Mouse (Mus musculus) retina, embryonic 14.5 days (tissue): ENCODE data around the gene Morc4.

Experiments used
- DNase-seq: peaks from one replicate; pipeline ENCODE4 v3.0.0-alpha.2; 2015; ENCODE audit warnings: low spot score

The Morc4 gene

DNA sequence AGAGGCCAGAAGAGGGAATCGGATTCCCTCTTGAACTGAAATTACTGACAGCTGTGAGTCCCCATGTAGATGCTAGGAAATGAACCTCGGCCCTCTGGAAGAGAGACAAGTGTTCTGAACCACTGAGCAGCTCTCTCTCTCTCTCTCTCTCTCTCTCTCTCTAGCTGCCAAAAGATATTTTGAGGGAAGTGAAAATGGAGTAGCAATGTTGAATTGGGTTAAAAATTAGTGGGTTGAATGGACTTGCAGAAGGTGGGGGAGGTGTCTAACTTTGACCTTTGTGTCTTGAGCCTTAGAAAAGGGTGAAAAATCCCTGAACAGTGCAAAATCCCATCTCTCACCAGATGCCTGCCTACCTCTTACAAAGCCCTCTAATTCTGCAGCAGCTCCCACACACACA lies 64.1 kb downstream of the Morc4 start:
- DNase-seq = no peak

DNA sequence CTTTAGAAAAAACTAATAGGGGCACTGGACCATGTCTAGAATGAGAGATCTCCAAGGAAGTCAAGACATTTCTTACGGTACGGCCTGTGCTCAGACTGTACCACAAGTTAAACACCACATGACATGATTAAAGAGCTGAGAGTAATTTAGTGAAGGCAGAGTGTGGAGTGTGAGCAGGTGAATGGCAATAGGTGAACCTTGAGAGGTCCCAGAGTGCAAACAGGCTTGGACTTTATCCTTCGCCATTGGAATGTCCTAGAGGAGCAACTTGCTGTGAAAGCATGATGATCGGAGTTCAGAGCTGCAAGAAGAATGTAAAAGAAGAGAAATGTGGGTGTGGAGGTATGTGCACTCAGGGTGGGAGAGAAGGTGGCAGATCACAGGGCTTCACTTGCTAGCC lies 65.6 kb downstream of the Morc4 start:
- no peak for DNase-seq

DNA sequence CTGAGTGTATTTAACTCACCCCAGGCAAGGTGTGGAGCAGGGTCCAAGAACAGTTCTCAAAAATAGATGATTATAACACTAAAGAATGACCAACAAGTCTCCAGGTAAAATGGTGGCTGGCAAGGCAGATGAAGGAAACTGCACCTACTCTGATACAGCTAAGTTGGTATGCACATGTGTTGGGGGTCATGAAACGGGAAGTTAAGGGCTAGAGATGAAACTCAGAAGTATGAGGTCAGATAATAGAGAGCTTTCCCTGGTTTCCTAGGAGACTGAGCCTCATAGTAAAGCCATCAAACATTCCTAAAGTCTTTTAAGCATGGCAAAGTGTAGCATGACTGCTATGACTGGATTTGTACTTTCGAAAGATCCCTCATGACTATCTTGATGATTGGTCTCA lies 68.4 kb downstream of the Morc4 start:
- DNase-seq = no peak

DNA sequence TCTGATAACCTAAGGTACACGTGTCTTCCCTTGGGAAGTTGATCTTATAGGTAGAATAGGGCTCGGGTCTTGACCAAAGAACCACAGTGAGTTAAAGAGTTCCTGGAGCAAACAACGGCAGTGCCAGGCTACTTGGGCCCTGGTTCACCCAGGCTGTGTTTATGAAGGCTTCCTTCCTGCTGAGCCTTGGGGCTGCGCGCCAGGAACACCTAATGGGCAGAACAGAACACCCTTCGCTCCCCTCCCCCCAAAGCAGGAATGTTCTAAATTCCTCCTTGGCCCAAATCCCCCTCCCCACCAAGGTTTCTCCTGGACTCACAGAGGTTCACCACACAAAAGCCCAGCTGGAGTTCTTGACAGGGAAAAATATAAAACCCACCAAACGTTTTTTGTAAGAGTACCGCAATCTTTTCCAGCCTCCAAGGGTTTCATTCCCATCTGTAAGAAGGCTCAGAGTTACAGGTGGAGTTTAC lies 71.0 kb downstream of the Morc4 start, which contains the start of gene Cldn2:
Cldn2 (plus strand) TSS at position 423 of the 473 bp plus-strand sequence.
- DNase-seq = no peak

DNA sequence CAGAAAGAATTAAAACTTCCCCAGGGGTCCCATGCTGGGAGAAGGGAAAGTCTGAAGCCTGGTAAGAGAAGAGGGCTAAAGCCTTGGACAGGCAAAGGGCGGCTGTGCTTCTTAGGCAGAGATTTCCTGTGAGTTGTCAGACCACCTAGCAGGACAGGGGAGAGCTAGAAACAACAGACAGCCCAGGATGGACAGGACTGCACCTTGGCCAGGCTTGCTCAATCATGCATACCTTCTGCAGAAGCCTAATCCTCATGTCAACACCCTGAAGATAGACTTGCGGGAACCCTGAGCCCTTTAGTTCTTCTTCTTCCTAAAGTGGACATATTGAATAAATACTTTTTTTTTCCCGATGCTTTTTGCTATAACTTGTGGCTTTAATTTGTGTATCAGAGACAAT lies 71.5 kb downstream of the Morc4 start:
- DNase-seq = no peak

DNA sequence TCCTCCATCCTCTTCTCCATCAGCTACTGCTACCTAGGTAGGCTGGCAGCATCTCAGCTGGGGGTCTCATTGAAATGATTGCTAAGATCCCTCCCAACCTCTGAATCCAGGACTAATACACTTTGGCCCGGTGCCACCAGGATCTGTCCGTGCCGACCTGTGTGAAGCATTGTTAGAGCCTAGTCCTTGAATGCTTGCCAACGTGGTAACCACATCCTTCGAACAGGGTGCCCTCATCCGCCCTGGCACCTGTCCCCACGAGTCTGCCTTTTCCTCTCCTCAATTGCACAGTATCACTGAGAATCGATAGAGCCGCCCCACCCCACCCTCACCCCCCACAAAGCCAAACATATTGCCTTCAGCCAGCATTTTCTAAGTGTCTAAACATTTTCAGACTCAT lies 73.6 kb downstream of the Morc4 start:
- DNase-seq = no peak

DNA sequence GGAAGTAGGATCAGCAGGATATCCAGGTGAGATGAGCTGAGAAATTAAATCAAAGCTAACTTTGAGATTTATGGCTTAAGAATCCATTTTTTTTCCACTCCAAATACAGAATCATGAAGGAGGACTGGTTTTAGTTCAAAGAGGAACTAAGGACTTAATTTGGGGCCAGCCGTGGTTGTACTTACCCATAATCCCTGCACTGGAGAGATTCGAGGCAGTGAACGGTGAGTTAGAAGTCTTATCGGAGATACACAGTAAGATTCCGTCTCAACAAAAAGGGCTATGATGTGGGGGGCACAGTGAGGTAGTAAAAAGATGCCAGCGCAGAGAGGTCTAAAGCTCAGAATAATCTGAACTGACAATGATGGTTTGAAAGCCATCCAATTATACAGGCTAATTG lies 75.4 kb downstream of the Morc4 start:
- DNase-seq = no peak

DNA sequence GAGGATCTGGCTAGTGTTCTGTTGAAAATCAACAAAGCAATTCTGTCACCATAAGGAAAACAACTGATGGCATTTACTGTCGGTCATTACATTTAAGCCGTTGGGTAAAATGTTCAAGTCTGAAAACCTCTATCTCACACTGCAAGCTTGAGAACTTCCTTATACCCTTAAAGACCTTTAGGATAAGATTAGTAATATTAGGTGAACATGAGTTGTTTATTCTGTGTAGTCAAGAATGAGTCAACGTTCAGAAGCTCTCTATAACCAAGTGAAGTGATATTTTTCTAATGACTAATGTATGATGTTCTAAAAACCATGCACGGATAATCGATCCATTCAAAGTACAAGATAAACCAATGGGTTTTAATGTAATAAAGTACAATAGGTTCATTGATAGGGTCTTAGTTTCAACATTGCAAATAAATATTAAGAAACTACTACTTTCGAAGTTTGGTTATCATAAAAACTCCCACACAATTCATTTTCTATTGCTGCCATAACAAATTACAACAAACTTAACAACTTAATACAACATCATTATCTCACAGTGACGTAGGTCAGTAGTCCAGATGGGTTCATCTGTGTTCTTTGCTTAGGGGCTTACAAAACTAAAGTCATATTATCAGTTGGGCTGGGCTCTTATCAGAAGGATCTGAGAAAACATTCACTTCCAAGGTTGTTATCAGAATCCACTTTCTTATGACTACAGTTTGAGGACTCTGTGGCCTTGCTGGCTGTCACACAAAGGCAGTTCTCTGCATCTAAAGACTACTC lies 77.2 kb downstream of the Morc4 start:
- no peak for DNase-seq

DNA sequence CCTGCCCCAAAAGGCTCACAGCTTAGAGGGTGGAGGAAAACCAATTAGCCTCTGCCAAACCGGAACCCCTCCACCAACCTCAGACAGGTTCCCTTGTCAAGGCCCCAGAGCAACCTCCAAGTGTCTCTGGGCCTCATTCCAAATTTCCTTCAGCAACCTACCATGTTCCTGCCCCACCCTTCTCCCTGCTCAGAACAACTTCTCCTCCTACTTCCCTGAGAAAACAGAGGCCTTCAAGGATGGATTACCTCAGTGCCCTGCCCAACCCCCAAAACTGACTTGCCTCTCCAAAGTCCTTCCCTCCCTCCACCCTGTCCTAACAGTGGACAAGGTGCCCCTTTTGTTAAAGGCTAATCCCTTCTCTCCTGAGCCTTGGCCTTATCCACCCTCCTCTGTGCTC lies 85.7 kb downstream of the Morc4 start:
- DNase-seq = no peak

DNA sequence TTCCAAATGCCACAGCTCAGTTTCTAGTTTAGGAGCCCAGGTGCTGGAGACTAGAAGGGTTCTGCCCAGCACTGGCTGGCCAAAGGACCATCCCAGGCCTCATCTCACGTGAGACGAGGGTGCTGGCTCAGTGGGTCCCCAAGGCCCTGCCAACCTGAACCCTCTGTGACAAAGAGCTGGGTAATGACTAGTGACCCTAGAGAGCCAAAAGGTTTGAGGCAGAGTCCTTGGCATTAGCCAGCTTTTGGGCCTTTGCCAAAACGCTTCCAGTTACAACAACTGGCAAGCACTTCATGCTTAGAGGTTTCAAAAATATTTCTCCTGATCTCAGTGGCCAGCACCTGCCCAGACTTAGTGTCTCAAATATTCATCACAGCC lies 88.4 kb downstream of the Morc4 start:
- DNase-seq = no peak

DNA sequence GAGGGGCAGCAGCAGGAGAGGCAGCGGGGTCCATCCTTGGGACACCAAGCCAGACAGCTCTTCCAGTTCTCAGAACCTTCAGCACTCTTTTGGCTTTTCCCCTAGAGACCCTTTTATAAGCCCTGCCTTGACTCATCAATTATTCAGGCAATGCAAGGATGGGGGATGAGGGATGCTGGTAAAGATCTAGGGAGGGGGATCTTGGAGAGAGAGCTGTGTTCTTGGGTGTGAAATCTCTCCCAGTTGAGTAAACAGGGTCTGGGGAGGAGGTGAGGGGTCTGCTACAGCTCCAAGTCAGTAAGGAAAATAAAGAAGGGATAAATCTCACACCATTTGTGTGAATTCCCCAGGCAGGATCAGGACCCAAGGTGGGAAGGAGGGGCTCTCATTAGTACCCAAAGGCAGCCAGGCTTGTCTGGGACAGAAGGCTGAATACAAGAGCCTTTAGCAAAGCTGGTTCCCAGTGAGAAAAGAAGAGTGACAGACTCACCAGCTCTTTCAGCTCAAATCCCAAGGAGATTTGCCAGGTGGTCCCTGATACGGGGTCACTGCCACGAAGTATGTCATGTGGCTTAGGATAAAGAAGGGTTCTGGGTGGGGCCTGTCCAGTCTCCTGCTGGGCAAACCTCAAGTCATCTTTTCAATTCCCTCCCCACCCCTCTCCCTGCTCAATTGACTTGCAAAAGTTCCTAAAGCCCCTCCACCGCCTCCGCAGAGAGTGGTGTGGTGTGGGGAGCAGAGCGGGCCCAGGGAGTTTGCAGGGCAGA lies 89.0 kb downstream of the Morc4 start, which contains the start of gene Ripply1:
Ripply1 (minus strand) TSS at position 76 of the 767 bp plus-strand sequence.
- peak; percentile 20 for DNase-seq

DNA sequence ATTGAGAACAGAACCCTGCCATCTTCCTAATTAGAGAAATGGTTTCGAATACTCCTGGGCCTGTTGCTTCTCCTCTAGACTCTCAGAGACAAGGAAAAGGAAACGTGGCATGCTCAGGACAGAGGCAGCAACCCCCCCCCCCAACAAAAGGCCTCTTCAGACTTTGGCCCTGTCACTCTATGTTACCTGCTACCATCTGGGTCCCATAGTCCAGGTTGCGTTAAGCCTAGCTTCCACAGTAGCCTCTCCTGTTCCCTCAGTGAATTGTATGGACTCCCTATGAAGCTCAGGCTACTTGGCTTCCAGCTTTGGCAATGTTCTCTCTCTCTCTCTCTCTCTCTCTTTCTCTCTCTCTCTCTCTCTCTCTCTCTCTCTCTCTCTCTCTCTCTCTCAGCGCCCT lies 89.9 kb downstream of the Morc4 start:
- no peak for DNase-seq

DNA sequence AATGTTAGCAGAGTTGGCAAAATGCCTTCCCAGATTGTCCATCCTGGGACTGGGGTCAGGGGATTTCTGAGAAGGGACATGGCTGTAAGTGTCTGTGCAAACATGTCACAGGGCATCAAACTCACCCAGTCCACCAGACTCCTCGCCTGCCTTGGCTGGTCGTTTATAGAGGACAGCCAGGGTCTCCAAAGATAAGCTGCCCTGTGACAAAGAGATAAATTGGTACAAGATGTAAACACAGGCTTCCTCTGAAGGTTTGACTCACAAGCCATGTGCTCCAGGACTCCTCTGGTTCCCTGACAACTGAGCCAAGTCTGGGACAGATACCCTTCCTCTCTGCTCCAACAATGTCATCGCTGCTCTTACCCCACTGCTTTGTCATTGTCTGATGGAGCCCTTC lies 90.5 kb downstream of the Morc4 start:
- no peak for DNase-seq

DNA sequence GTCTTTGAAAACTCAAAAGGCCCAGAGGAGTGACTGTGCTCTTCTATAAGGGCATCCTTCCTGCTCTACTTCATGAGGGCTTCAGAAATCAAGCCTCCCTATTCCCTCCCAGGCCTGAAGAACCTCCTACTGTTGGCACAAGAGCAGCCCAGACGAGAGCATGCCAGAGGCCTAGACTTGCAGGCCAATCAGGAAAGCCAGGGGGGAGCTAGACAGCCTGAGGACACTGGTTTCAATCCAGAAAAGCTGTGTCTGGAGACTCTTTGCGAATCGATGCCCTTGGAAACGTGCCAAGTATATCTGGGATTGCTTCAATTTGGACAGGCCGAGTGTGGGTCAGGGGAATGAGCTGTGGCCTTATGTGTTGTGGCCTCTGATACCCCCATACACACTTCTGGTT lies 92.1 kb downstream of the Morc4 start:
- DNase-seq = no peak

DNA sequence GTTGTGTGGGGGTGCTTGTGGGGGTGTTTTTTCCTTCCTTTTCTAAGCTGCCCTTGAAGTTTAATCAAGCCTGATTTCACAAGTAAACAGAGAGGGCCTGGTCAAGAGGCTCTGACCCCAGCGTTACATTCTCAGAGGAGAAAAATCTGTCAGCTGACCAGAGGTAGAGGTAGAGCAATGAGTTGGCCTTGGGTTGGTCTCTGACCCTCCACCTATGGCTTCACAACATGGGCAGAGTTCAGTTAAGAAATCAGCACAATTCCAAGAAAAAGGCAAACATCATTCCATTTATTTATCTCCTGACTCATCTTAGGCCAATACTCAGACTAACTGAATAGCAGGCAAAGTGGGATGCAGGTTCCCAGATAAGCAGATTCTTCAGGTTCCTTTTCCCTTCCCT lies 92.6 kb downstream of the Morc4 start:
- DNase-seq = no peak

DNA sequence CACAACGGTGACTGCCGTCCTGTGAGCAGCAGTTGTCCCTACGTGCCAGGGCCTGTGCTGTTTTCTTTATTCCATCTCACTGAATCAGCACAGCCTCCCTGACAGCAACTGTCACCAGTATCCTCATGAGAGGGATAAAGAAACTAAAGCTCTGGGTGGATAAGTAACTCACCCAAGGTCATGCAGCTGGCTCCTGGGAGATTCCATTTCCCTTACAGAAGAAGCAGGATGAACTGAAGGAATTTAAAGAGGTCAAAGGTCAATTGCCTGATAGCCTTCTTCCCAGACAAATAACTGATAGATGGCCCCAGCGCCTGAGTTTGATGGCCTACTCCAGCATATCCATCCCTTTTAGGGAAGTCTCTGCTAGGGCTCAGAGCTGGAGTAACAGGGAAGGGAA lies 94.1 kb downstream of the Morc4 start:
- DNase-seq = peak; percentile 12

DNA sequence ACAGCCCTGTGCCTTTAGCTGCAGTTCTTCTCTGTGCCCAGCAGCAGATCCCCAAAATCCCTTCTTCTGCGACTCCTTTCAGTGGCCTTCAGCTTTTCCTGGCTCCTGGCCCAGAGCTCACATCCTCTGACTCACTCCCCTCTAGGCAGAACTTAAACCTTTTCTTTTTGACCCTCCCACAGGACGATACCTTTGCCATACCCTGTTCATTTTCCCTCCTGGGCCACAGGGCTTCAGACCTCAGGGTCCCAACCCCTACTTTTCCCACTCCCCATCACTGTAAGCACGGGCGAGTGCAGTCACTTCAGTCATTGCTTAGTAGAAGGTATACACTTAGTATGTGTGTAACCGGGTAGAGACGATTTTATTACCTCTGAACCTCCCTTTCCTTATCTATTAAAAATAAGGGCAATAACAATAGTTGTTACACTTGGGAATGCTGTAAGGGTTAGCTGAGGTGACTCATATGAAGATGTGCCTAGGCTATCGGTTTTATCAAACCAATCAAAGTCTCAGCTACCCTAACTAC lies 96.3 kb downstream of the Morc4 start:
- no peak for DNase-seq

DNA sequence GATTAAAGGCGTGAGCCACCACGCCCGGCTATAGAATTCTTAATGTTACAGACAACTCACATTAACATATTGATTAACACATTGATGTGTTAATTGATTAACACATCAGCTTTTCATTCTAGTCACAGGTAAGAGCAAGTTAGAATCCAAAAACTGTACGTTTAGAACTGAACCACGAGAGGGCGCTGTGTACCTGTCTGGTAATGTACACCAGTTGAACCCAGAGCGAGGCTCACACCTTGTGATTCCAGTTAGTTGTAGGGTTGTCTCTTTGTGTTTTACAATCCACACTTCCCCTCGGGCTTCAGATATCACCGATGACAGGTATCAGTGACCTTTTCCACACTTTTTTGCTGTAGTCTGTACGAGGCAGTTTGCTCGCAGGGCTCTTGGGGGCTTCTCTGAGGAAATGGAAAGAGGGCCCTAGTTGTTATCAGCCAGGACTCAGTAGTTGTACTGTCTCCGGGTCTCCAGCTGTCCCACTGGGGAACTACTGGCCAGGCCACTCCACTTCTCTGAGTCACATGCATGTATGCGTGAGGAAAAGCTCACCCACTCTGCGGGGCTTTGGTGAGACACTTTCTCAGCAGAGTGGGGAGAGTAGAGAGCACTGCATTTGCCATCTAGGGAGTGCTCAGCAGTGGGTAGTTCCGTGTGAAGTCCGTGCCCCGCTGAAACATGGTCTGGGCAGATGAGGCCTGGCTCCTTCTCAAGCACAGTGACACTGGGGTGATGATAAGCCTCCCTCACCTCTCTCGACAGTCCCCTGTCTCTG lies 97.0 kb downstream of the Morc4 start:
- peak; percentile 69 for DNase-seq
